Mouse (Mus musculus) liver, adult 2 months (tissue): ENCODE data around the gene Mettl8.

ENCODE experiments used
- CTCF ChIP-seq: fragments of 200-500 bp; IDR thresholded peaks from 2 replicates; pipeline ENCODE4 v1.5.1; 2011; ENCODE audit warnings: low read depth, low read length, control low read depth
- POLR2A ChIP-seq: fragments of 200-500 bp; IDR thresholded peaks from 2 replicates; pipeline ENCODE4 v1.6.1; 2011; ENCODE audit warnings: low read length, control low read depth; ENCODE audit not compliant: insufficient read depth; ENCODE audit errors: extremely low read depth

- no peak for TF ChIP-seq CTCF
- TF ChIP-seq POLR2A, result no peak
These were observed 27.8 kb downstream of the Mettl8 start for GRCm38 (mm10) chr2:71027631-71028030.
